Mouse (Mus musculus) kidney, postnatal 0 days (tissue): ENCODE data around the gene Copz2. TPM values are rescaled to one million over a fixed set of nuclear protein-coding genes. Genes with fewer than 3 reads are reported as not detected.
"Not testable (repeated sequence)": the region's sequence is repeated elsewhere in the genome, so short reads cannot be mapped to it uniquely, and the experiment has no call there.

Experiments used
- ATAC-seq: fragments of 200-750 bp; cut with Nextera tagmentation; replicated peaks from 2 replicates; pipeline ENCODE4 v1.8.0; 2017; ENCODE audit warnings: low read depth, moderate number of reproducible peaks, moderate TSS enrichment, moderate library complexity; ENCODE audit not compliant: low FRiP score
- DNase-seq: peaks from one replicate; pipeline ENCODE4 v3.0.0-alpha.2; 2016; ENCODE audit warnings: low spot score
- H3K27ac ChIP-seq: fragments of 300-500 bp; sonication (generic); 2 replicates; pipeline ENCODE4 v1.5.1; 2014; ENCODE audit warnings: mild to moderate bottlenecking
- H3K27me3 ChIP-seq: fragments of 300-500 bp; sonication (generic); 2 replicates; pipeline ENCODE4 v1.6.1; 2014; ENCODE audit warnings: low read length, mixed read lengths; ENCODE audit not compliant: insufficient read depth
- H3K36me3 ChIP-seq: fragments of 300-500 bp; sonication (generic); 2 replicates; pipeline ENCODE4 v1.6.1; 2014; ENCODE audit warnings: low read length, mixed read lengths; ENCODE audit not compliant: insufficient read depth
- H3K4me1 ChIP-seq: fragments of 300-500 bp; sonication (generic); replicated peaks from 2 replicates; pipeline ENCODE4 v1.6.1; 2014; ENCODE audit warnings: antibody characterized with exemption, low read length, mixed read lengths; ENCODE audit not compliant: insufficient read depth
- H3K4me2 ChIP-seq: fragments of 300-500 bp; sonication (generic); 2 replicates; pipeline ENCODE4 v1.6.1; 2014; ENCODE audit warnings: mild to moderate bottlenecking, low read length, moderate library complexity, mixed read lengths
- H3K4me3 ChIP-seq: fragments of 300-500 bp; sonication (generic); replicated peaks from 2 replicates; pipeline ENCODE4 v1.5.1; 2014; ENCODE audit warnings: low read depth, low read length
- H3K9ac ChIP-seq: fragments of 300-500 bp; sonication (generic); 2 replicates; pipeline ENCODE4 v1.6.1; 2014; ENCODE audit warnings: low read depth, low read length
- H3K9me3 ChIP-seq: fragments of 300-500 bp; sonication (generic); replicated peaks from 2 replicates; pipeline ENCODE4 v1.6.1; 2016; ENCODE audit warnings: low read length, inconsistent platforms, mixed read lengths
- CTCF ChIP-seq: IDR thresholded peaks from 2 replicates; pipeline ENCODE4 v1.5.1; 2016; ENCODE audit warnings: antibody characterized with exemption, low read depth, mild to moderate bottlenecking, moderate library complexity
- WGBS: fragments of 180-500 bp; shearing (Covaris S2); extraction: QIAGEN DNeasy Blood & Tissue Kit; methylation state at CpG from one replicate; pipeline ENCODE4 v1.1.7; 2014; 5-methylcytosine and 5-hydroxymethylcytosine counted together
- polyA plus RNA-seq: library from polyadenylated mRNA; unstranded; fragments of >200 nt; fragmentation: Nextera tagmentation; extraction: Ambion mirVana; gene quantifications from 2 replicates; pipeline ENCODE4 v1.2.1, GENCODE M21; 2015

Copz2 gene
- polyA plus RNA-seq: 125 TPM in 2 replicates

GRCm38 (mm10) chr11:96849681-96850467 lies at the start of gene Copz2:
Gene Copz2, plus strand, starts transcription at chr11:96849870.
- Histone ChIP-seq H3K4me2 (peak within 1 kb of the TSS; percentile 86), H3K9me3 (no peaks in the 10 kb centered on the region), H3K9ac (peak within 1 kb of the TSS; percentile 71), H3K4me1 (0 out of 2 replicates have a peak, but pooled peaks cover 5% of the 10 kb centered on the region), H3K36me3 (no peaks in the 10 kb centered on the region; the same call in 1 of the 2 replicates), H3K4me3 (peak within 1 kb of the TSS; percentile 67), H3K27me3 (no peaks in the 10 kb centered on the region), H3K27ac (peak within 1 kb of the TSS; percentile 42; the same call in 1 of the 2 replicates)
- DNase-seq (peak; percentile 70), ATAC-seq (0 out of 2 replicates have a peak, but pooled peaks have one; percentile 56)
- no peak for TF ChIP-seq CTCF
- WGBS: under 1% methylated on average over 53 of the region's 60 CpGs

- no peak overlapping the region for H3K4me2 ChIP-seq
- no peak overlapping the region for H3K4me3 ChIP-seq
- no peak overlapping the region for H3K27ac ChIP-seq
- no peaks in the 10 kb centered on the region for H3K27me3 ChIP-seq
- no peak for DNase-seq
- no peaks in the 10 kb centered on the region for H3K4me1 ChIP-seq
- H3K9me3 ChIP-seq: no peaks in the 10 kb centered on the region
- peaks cover 60% of the 10 kb centered on the region for H3K36me3 ChIP-seq
- WGBS: 94% methylated on average over 5 of the region's 5 CpGs
- no peak for TF ChIP-seq CTCF
- no peak overlapping the region for H3K9ac ChIP-seq
- ATAC-seq: no peak
Measured at GRCm38 (mm10) chr11:96805606-96806005, 44.1 kb upstream of the Copz2 start.

DNA sequence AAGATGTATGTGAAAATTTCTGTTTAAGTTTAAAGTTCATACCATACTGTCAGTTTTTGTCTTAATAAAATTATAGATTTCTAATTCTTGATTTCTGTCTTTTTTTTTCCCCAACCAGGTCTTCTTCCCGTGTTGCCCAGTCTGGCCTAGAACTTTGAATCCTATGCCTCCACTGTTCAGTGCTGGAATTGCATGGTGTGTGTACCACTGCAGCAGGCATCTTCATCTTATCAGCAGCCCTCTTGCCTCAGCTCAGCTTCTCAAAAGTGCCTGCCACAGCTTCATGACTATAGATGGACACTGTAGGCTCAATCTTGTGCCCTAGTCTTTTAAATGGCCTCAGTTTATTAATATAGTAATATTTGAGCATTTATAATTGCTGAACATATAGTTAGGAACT lies 41.6 kb upstream of the Copz2 start:
- H3K27me3 ChIP-seq: no peaks in the 10 kb centered on the region
- WGBS: 53% methylated on average over 1 of the region's 1 CpGs
- no peaks in the 10 kb centered on the region for H3K9me3 ChIP-seq
- H3K9ac ChIP-seq: no peak overlapping the region
- no peak overlapping the region for H3K27ac ChIP-seq
- peaks cover 52% of the 10 kb centered on the region for H3K36me3 ChIP-seq
- DNase-seq: no peak
- H3K4me3 ChIP-seq: no peak overlapping the region
- no peaks in the 10 kb centered on the region for H3K4me1 ChIP-seq
- TF ChIP-seq CTCF: peak; percentile 34; the same call in 1 of the 2 replicates
- no peak for ATAC-seq
- H3K4me2 ChIP-seq: no peak overlapping the region

GRCm38 (mm10) chr11:96809562-96810235 lies 40.0 kb upstream of the Copz2 start:
- DNase-seq: no peak
- no peak overlapping the region for H3K4me2 ChIP-seq
- 84% methylated on average over 6 of the region's 6 CpGs for WGBS
- no peak overlapping the region for H3K27ac ChIP-seq
- H3K9ac ChIP-seq: no peak overlapping the region
- no peaks in the 10 kb centered on the region for H3K27me3 ChIP-seq
- peaks cover 51% of the 10 kb centered on the region for H3K36me3 ChIP-seq
- no peak overlapping the region for H3K4me3 ChIP-seq
- no peaks in the 10 kb centered on the region for H3K4me1 ChIP-seq
- TF ChIP-seq CTCF: no peak
- ATAC-seq: no peak
- no peaks in the 10 kb centered on the region for H3K9me3 ChIP-seq

DNA sequence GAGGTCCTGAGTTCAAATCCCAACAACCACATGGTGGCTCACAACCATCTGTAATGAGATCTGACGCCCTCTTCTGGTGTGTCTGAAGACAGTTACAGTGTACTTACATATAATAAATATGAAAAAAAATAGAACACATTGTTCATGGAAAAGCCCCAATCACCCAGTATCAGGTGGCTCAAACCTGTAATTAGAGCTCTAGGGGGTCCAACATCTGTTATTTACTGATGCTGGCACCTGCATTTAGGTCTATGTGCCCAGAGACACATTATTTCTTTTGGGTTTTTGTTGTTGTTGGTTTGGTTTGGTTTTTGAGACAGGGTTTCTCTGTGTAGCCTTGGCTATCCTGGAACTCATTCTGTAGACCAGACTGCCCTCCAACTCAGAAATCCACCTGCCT lies 38.5 kb upstream of the Copz2 start:
- H3K27ac ChIP-seq, H3K9me3 ChIP-seq, ATAC-seq, DNase-seq, H3K9ac ChIP-seq, H3K4me1 ChIP-seq, H3K4me3 ChIP-seq, H3K4me2 ChIP-seq, H3K27me3 ChIP-seq: not testable (repeated sequence)
- peaks cover 45% of the 10 kb centered on the region; the same call in 1 of the 2 replicates for H3K36me3 ChIP-seq
- 84% methylated on average over 1 of the region's 1 CpGs for WGBS

GRCm38 (mm10) chr11:96813455-96813854 lies 36.2 kb upstream of the Copz2 start:
- Histone ChIP-seq H3K4me2 (no peak overlapping the region), H3K4me1 (no peaks in the 10 kb centered on the region), H3K27ac (no peak overlapping the region), H3K9ac (no peak overlapping the region), H3K36me3 (peaks cover 55% of the 10 kb centered on the region), H3K27me3 (no peaks in the 10 kb centered on the region), H3K4me3 (no peak overlapping the region), H3K9me3 (no peaks in the 10 kb centered on the region)
- ATAC-seq: no peak
- 68% methylated on average over 4 of the region's 4 CpGs for WGBS
- TF ChIP-seq CTCF: no peak
- no peak for DNase-seq
